Mouse (Mus musculus) ES-E14 (cell line): Measurements from ENCODE around the gene Sema4a. TPM values are rescaled to one million over a fixed set of nuclear protein-coding genes. Genes with fewer than 3 reads are reported as not detected.

Experiments
- DNase-seq: peaks from one replicate; pipeline ENCODE4 v3.0.0-alpha.2; 2013; ENCODE audit warnings: low read depth, low spot score
- H3K27ac ChIP-seq: 2 replicates; pipeline ENCODE4 v1.5.1; 2012; ENCODE audit warnings: low read depth, mild to moderate bottlenecking, low read length, moderate library complexity, mixed read lengths; ENCODE audit not compliant: poor library complexity, insufficient read depth, severe bottlenecking
- H3K36me3 ChIP-seq: 2 replicates; pipeline ENCODE4 v1.6.1; 2012; ENCODE audit warnings: mild to moderate bottlenecking, low read length, moderate library complexity, mixed read lengths; ENCODE audit not compliant: control insufficient read depth, poor library complexity, insufficient read depth, severe bottlenecking
- H3K4me1 ChIP-seq, 2 experiments: fragments of 150-350 bp in 1 of 2; sonication (generic) in 1 of 2; 2 replicates each; pipeline ENCODE4 v1.6.1; 2012; ENCODE audit warnings: low read length in 2 of 2, mild to moderate bottlenecking in 1 of 2, mixed read lengths in 1 of 2; ENCODE audit not compliant: control insufficient read depth in 2 of 2, insufficient read depth in 2 of 2, poor library complexity in 1 of 2
- H3K4me3 ChIP-seq, 2 experiments: fragments of 150-350 bp in 1 of 2; sonication (generic) in 1 of 2; 2 replicates each; pipeline ENCODE4 v1.5.1; 2012; ENCODE audit warnings: low read length in 2 of 2, low read depth in 1 of 2, mild to moderate bottlenecking in 1 of 2, mixed read lengths in 1 of 2; ENCODE audit not compliant: insufficient read depth in 1 of 2, poor library complexity in 1 of 2, severe bottlenecking in 1 of 2
- H3K9ac ChIP-seq: 2 replicates; pipeline ENCODE4 v1.6.1; 2012; ENCODE audit warnings: low read depth, mild to moderate bottlenecking, low read length, mixed read lengths; ENCODE audit not compliant: poor library complexity, insufficient read depth, severe bottlenecking
- H3K9me3 ChIP-seq: fragments of 150-350 bp; sonication (generic); 2 replicates; pipeline ENCODE4 v1.6.1; 2012; ENCODE audit warnings: low read depth, mild to moderate bottlenecking, low read length; ENCODE audit not compliant: control insufficient read depth, insufficient read depth
- CHD2 ChIP-seq: IDR thresholded peaks from 2 replicates; pipeline ENCODE4 v1.6.1; 2014; ENCODE audit warnings: mild to moderate bottlenecking, low read depth, low read length, inconsistent platforms
- HCFC1 ChIP-seq: IDR thresholded peaks from 2 replicates; pipeline ENCODE4 v1.6.1; 2012; ENCODE audit warnings: low read length, inconsistent platforms, borderline replicate concordance; ENCODE audit not compliant: insufficient read depth
- MAFK ChIP-seq: IDR thresholded peaks from 2 replicates; pipeline ENCODE4 v1.6.1; 2014; ENCODE audit warnings: mild to moderate bottlenecking, low read depth, low read length, inconsistent platforms; ENCODE audit not compliant: insufficient read depth
- ZC3H11A ChIP-seq: IDR thresholded peaks from 2 replicates; pipeline ENCODE4 v1.6.1; 2012; ENCODE audit warnings: low read depth, mild to moderate bottlenecking, inconsistent platforms, low read length, borderline replicate concordance
- ZNF384 ChIP-seq: IDR thresholded peaks from 2 replicates; pipeline ENCODE4 v1.6.1; 2012; ENCODE audit warnings: low read depth, low read length, inconsistent platforms
- in situ Hi-C, 2 experiments: fragments of 600-800 bp; cut with MboI; formaldehyde crosslinking; loops; one replicate each; pipeline ENCODE4 v1.15.1; 2025; ENCODE audit warnings: low sequenced_read_pairs in 2 of 2, inconsistent platforms in 1 of 2; ENCODE audit not compliant: unreplicated experiment in 2 of 2
- total RNA-seq: library from RNA; depleted of rRNA; stranded (reverse); fragments of 300-350 nt; gene quantifications from 2 replicates; pipeline ENCODE4 v1.2.3, GENCODE M21; 2012

Sema4a gene
- total RNA-seq, 1 experiment: 8.8 TPM

DNA sequence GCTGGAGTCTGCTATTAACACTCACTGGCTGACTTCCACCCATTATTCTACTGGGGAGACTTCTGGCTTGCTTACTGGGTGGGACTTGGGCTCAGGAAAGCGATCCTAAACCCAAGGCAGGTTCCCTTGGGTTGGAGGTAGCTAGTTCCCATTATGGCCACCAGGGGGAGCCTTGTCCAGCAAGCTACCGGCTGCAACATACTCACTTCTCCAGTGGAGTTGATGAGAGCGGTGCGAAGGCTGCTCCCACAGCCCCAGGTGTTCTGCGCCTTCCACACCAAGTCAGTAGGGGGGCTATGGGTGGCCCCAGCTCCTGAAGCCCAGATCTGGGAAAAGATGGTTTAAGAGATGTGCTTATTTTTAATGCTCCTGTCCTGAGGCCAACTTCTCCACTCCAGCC lies 22.6 kb upstream of the Sema4a start:
- Histone ChIP-seq H3K4me1 (peaks cover 4 to 17% of the 10 kb centered on the region in 2 experiments; a peak in 2 of 4 replicates), H3K4me3 (no peak overlapping the region), H3K9me3 (no peaks in the 10 kb centered on the region), H3K9ac (no peak overlapping the region), H3K27ac (no peak overlapping the region), H3K36me3 (no peaks in the 10 kb centered on the region)
- TF ChIP-seq CHD2 (no peak), ZNF384 (no peak), ZC3H11A (peak; percentile 47; the same call in 1 of the 2 replicates)
- peak; percentile 88 for DNase-seq
- in situ Hi-C loops: no loop called here

DNA sequence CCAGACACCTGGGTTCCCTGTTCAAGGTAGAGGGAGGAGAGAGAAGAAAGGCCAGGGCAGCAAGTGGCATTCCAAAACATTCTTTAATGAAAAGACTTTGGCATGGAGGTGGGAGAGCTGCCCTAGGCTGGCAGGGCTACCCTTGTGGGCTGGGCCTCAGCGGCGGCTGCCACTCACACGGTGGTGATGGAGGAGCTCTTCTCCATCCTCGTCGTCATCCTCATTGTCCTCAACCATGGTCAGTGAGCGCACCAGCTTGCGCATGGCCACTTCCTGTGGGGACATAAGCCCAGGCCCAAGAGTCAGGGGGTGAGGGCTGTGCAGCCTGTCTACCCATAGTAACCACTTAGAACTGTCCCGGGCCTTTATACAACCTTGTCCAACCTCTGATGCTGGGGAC lies 22.2 kb upstream of the Sema4a start:
- no peak overlapping the region for H3K4me3 ChIP-seq
- peaks cover 3 to 14% of the 10 kb centered on the region in 2 experiments; a peak in 2 of 4 replicates for H3K4me1 ChIP-seq
- no peak overlapping the region for H3K27ac ChIP-seq
- DNase-seq: no peak
- in situ Hi-C loops: no loop called here
- H3K36me3 ChIP-seq: no peaks in the 10 kb centered on the region
- H3K9me3 ChIP-seq: no peaks in the 10 kb centered on the region
- TF ChIP-seq ZNF384 (no peak), HCFC1 (no peak), CHD2 (no peak), MAFK (no peak), ZC3H11A (no peak)
- H3K9ac ChIP-seq: no peak overlapping the region

DNA sequence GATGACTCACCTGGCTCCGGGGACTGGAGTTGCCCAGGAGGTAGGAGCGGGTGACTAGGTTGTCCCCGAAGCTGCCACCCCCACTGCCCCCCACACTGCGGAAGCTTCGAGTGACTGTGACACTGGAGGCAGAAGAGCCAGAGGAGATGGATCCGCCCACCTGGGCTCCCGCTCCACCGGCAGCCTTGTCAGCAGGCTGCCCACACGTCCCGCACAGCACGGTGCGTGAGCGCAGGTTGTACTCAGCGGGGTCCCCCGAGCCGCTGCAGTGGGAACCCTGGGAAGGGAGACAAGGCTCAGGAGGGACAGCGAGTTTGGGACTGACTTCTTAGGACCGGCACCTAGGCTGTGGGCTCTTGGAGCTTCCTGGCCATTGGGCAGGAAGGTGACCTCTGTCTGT lies 21.4 kb upstream of the Sema4a start:
- TF ChIP-seq ZNF384: no peak
- TF ChIP-seq MAFK: no peak
- TF ChIP-seq CHD2: no peak
- TF ChIP-seq HCFC1: no peak
- TF ChIP-seq ZC3H11A: no peak
- Histone ChIP-seq H3K36me3 (no peaks in the 10 kb centered on the region), H3K4me3 (no peak overlapping the region; a peak in 1 of 4 replicates), H3K4me1 (peaks cover 3 to 12% of the 10 kb centered on the region in 2 experiments; a peak in 2 of 4 replicates), H3K27ac (no peak overlapping the region), H3K9me3 (no peaks in the 10 kb centered on the region), H3K9ac (no peak overlapping the region)
- DNase-seq: no peak
- in situ Hi-C loops: no loop called here

DNA sequence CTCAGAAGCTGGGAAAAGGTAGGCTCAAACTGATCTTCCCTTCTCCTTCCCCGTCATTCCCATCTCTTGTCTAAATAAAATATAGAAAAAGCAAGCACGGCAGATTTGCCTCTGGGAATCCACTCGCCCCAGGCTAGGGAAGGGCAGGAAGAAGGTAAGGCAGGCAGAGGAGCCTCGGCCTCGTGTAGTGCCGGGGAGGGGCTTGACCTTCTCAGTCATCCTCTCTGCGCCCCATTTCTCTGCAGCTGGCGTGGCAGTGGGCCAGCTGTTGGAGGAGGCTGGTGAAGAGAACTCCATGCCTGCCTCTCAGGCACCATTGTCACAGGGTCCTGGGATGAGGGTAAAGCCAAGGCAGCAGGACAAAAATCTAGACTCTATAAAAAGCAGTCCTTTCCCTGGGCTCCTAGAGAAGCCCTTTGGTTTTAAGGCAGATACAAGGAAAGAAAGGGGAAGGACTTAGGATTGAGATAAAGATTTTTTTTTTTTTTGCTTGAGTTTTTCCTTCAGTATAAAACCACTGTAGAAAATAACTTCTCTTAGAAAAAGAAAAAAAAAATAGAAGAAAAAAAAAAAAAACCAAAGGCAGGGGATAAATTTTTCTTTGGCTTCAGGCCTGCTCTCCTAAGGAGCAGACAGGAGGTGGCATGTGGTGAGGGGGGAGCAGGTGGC lies 20.5 kb upstream of the Sema4a start:
- in situ Hi-C loops: no loop called here
- no peak overlapping the region for H3K9ac ChIP-seq
- no peak overlapping the region for H3K4me3 ChIP-seq
- no peaks in the 10 kb centered on the region for H3K36me3 ChIP-seq
- no peak for TF ChIP-seq MAFK
- no peak for TF ChIP-seq ZC3H11A
- no peak for TF ChIP-seq ZNF384
- TF ChIP-seq CHD2: no peak
- no peak for TF ChIP-seq HCFC1
- no peak for DNase-seq
- peaks cover 3 to 12% of the 10 kb centered on the region in 2 experiments; a peak in 2 of 4 replicates for H3K4me1 ChIP-seq
- no peaks in the 10 kb centered on the region for H3K9me3 ChIP-seq
- H3K27ac ChIP-seq: no peak overlapping the region

DNA sequence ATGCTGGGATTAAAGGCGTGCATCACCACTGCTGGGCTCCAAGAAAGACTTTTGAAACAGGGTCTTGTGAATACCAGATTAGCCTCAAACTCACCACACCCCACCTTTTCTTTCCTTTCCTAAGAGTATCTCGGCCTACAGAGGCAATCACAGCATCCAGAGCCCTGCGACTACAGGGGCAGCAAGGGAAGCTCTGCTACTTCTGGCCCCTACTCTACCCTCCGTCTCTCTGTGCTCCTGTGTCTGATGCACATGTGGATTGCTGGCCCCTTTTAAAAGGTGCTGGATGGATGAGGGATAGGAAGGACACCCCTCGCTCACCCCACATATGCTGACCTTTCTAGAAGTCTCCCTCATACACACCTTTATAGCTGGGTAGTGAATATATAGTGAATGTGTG lies 19.7 kb upstream of the Sema4a start:
- DNase-seq: no peak
- Histone ChIP-seq H3K27ac (no peak overlapping the region), H3K36me3 (no peaks in the 10 kb centered on the region), H3K9ac (no peak overlapping the region), H3K4me3 (no peak overlapping the region), H3K9me3 (no peaks in the 10 kb centered on the region), H3K4me1 (peaks cover 3 to 12% of the 10 kb centered on the region in 2 experiments; a peak in 2 of 4 replicates)
- no peak for TF ChIP-seq HCFC1
- no peak for TF ChIP-seq MAFK
- TF ChIP-seq ZNF384: no peak
- TF ChIP-seq CHD2: no peak
- no peak for TF ChIP-seq ZC3H11A
- in situ Hi-C loops: no loop called here
